Mouse (Mus musculus) MEL (cell line): Measurements from ENCODE around the gene Mapk7. TPM values are rescaled to one million over a fixed set of nuclear protein-coding genes. Genes with fewer than 3 reads are reported as not detected.

ENCODE experiments used
- DNase-seq: peaks from one replicate; pipeline ENCODE4 v3.0.0; 2011; ENCODE audit warnings: low read depth, low spot score
- H3K27ac ChIP-seq: 2 replicates; pipeline ENCODE4 v1.5.1; 2012; ENCODE audit warnings: low read depth, mild to moderate bottlenecking, control low read depth, low read length, moderate library complexity; ENCODE audit not compliant: control insufficient read depth
- H3K27me3 ChIP-seq, 2 experiments: fragments of 150-350 bp in 1 of 2; sonication (generic) in 1 of 2; 2 replicates each; pipeline ENCODE4 v1.6.1; 2012; ENCODE audit warnings: low read length in 2 of 2, mild to moderate bottlenecking in 2 of 2, improper control_type of control experiment in 1 of 2, moderate library complexity in 1 of 2; ENCODE audit not compliant: insufficient read depth in 2 of 2, control insufficient read depth in 1 of 2
- H3K36me3 ChIP-seq, 2 experiments: 2 replicates each; pipeline ENCODE4 v1.6.1; 2012 to 2014; ENCODE audit warnings: low read length in 2 of 2, improper control_type of control experiment in 1 of 2, inconsistent platforms in 1 of 2, mild to moderate bottlenecking in 1 of 2; ENCODE audit not compliant: insufficient read depth in 2 of 2, control insufficient read depth in 1 of 2
- H3K4me1 ChIP-seq, 2 experiments: fragments of 150-350 bp in 1 of 2; sonication (generic) in 1 of 2; 2 replicates each; pipeline ENCODE4 v1.6.1; 2012; ENCODE audit warnings: low read length in 2 of 2, improper control_type of control experiment in 1 of 2, mild to moderate bottlenecking in 1 of 2; ENCODE audit not compliant: insufficient read depth in 2 of 2, control insufficient read depth in 1 of 2
- H3K4me3 ChIP-seq, 2 experiments: fragments of 150-350 bp in 1 of 2; sonication (generic) in 1 of 2; 2 replicates each; pipeline ENCODE4 v1.5.1; 2012; ENCODE audit warnings: low read depth in 2 of 2, low read length in 2 of 2, mild to moderate bottlenecking in 2 of 2, moderate library complexity in 2 of 2, control low read depth in 1 of 2, improper control_type of control experiment in 1 of 2; ENCODE audit not compliant: control insufficient read depth in 1 of 2, insufficient read depth in 1 of 2
- H3K79me2 ChIP-seq: 2 replicates; pipeline ENCODE4 v1.6.1; 2012; ENCODE audit warnings: mild to moderate bottlenecking, low read length, moderate library complexity; ENCODE audit not compliant: control insufficient read depth, poor library complexity, insufficient read depth
- H3K9ac ChIP-seq: 2 replicates; pipeline ENCODE4 v1.6.1; 2012; ENCODE audit warnings: low read depth, mild to moderate bottlenecking, control low read depth, low read length, moderate library complexity; ENCODE audit not compliant: control insufficient read depth, poor library complexity, severe bottlenecking
- H3K9me3 ChIP-seq: fragments of 150-350 bp; sonication (generic); replicated peaks from 2 replicates; pipeline ENCODE4 v1.6.1; 2012; ENCODE audit warnings: mild to moderate bottlenecking, low read length, improper control_type of control experiment, moderate library complexity; ENCODE audit not compliant: insufficient read depth
- BHLHE40 ChIP-seq: IDR thresholded peaks from 2 replicates; pipeline ENCODE4 v1.6.1; 2012; ENCODE audit warnings: low read depth, mild to moderate bottlenecking, inconsistent platforms, low read length, improper control_type of control experiment, borderline replicate concordance
- CHD2 ChIP-seq: IDR thresholded peaks from 2 replicates; pipeline ENCODE4 v1.6.1; 2011; ENCODE audit warnings: low read length, improper control_type of control experiment
- CTCF ChIP-seq, 3 experiments: IDR thresholded peaks in 2 of 3; conservative IDR thresholded peaks in 1 of 3; 2 replicates each; pipeline ENCODE4 v1.5.1; 2011 to 2012; ENCODE audit warnings: low read length in 3 of 3, low read depth in 2 of 3, mild to moderate bottlenecking in 2 of 3, improper control_type of control experiment in 1 of 3, inconsistent platforms in 1 of 3, mixed read lengths in 1 of 3, moderate library complexity in 1 of 3; ENCODE audit not compliant: control insufficient read depth in 1 of 3, insufficient read depth in 1 of 3, poor library complexity in 1 of 3, severe bottlenecking in 1 of 3
- ELF1 ChIP-seq: IDR thresholded peaks from 2 replicates; pipeline ENCODE4 v1.6.1; 2014; ENCODE audit warnings: low read depth, mild to moderate bottlenecking, inconsistent platforms, low read length, improper control_type of control experiment, moderate library complexity
- EP300 ChIP-seq, 2 experiments: IDR thresholded peaks; 2 replicates each; pipeline ENCODE4 v1.6.1; 2011; ENCODE audit warnings: improper control_type of control experiment in 2 of 2, low read length in 2 of 2, low read depth in 1 of 2, mild to moderate bottlenecking in 1 of 2
- ETS1 ChIP-seq: IDR thresholded peaks from 2 replicates; pipeline ENCODE4 v1.6.1; 2012; ENCODE audit warnings: low read depth, mild to moderate bottlenecking, inconsistent platforms, low read length, improper control_type of control experiment, moderate library complexity
- GABPA ChIP-seq: IDR thresholded peaks from 2 replicates; pipeline ENCODE4 v1.6.1; 2012; ENCODE audit warnings: low read depth, mild to moderate bottlenecking, inconsistent platforms, low read length, improper control_type of control experiment, moderate library complexity
- GATA1 ChIP-seq: IDR thresholded peaks from 2 replicates; pipeline ENCODE4 v1.6.1; 2011; ENCODE audit warnings: low read depth, low read length, improper control_type of control experiment
- HCFC1 ChIP-seq: IDR thresholded peaks from 2 replicates; pipeline ENCODE4 v1.6.1; 2012; ENCODE audit warnings: low read depth, mild to moderate bottlenecking, inconsistent platforms, low read length, improper control_type of control experiment, moderate library complexity
- JUND ChIP-seq: IDR thresholded peaks from 2 replicates; pipeline ENCODE4 v1.6.1; 2011; ENCODE audit warnings: low read depth, mild to moderate bottlenecking, improper control_type of control experiment, low read length
- MAFK ChIP-seq: IDR thresholded peaks from 2 replicates; pipeline ENCODE4 v1.6.1; 2011; ENCODE audit warnings: low read depth, mild to moderate bottlenecking, low read length, improper control_type of control experiment, borderline replicate concordance
- MAX ChIP-seq: IDR thresholded peaks from 2 replicates; pipeline ENCODE4 v1.6.1; 2011; ENCODE audit warnings: low read length, improper control_type of control experiment
- MAZ ChIP-seq: IDR thresholded peaks from 2 replicates; pipeline ENCODE4 v1.6.1; 2012; ENCODE audit warnings: low read depth, mild to moderate bottlenecking, inconsistent platforms, low read length, improper control_type of control experiment
- MEF2A ChIP-seq: IDR thresholded peaks from 2 replicates; pipeline ENCODE4 v1.6.1; 2014; ENCODE audit warnings: low read depth, mild to moderate bottlenecking, inconsistent platforms, low read length, improper control_type of control experiment; ENCODE audit not compliant: poor library complexity, insufficient replicate concordance, severe bottlenecking; ENCODE audit errors: extremely low read depth
- MXI1 ChIP-seq: IDR thresholded peaks from 2 replicates; pipeline ENCODE4 v1.6.1; 2011; ENCODE audit warnings: mild to moderate bottlenecking, low read depth, low read length, improper control_type of control experiment
- MYB ChIP-seq: IDR thresholded peaks from 2 replicates; pipeline ENCODE4 v1.6.1; 2011; ENCODE audit warnings: mild to moderate bottlenecking, low read depth, low read length, improper control_type of control experiment
- MYC ChIP-seq: IDR thresholded peaks from 2 replicates; pipeline ENCODE4 v1.6.1; 2011; ENCODE audit warnings: low read depth, mild to moderate bottlenecking, low read length, improper control_type of control experiment, moderate library complexity
- NELFE ChIP-seq: IDR thresholded peaks from 2 replicates; pipeline ENCODE4 v1.6.1; 2011; ENCODE audit warnings: low read depth, low read length, improper control_type of control experiment
- NRF1 ChIP-seq: IDR thresholded peaks from 2 replicates; pipeline ENCODE4 v1.6.1; 2014; ENCODE audit warnings: low read depth, mild to moderate bottlenecking, inconsistent platforms, low read length, improper control_type of control experiment, moderate library complexity; ENCODE audit not compliant: poor library complexity, insufficient read depth, severe bottlenecking
- POLR2A ChIP-seq, 2 experiments: IDR thresholded peaks; 2 replicates each; pipeline ENCODE4 v1.6.1; 2011 to 2012; ENCODE audit warnings: low read length in 2 of 2, mild to moderate bottlenecking in 2 of 2, control low read depth in 1 of 2, improper control_type of control experiment in 1 of 2, low read depth in 1 of 2, moderate library complexity in 1 of 2; ENCODE audit not compliant: control insufficient read depth in 1 of 2, insufficient read depth in 1 of 2, poor library complexity in 1 of 2
- POLR2AphosphoS2 ChIP-seq: IDR thresholded peaks from 2 replicates; pipeline ENCODE4 v1.6.1; 2011; ENCODE audit warnings: low read length, improper control_type of control experiment
- RAD21 ChIP-seq: IDR thresholded peaks from 2 replicates; pipeline ENCODE4 v1.6.1; 2011; ENCODE audit warnings: mild to moderate bottlenecking, low read depth, low read length, improper control_type of control experiment
- RCOR1 ChIP-seq: IDR thresholded peaks from 2 replicates; pipeline ENCODE4 v1.6.1; 2012; ENCODE audit warnings: low read depth, mild to moderate bottlenecking, inconsistent platforms, low read length, improper control_type of control experiment
- SIN3A ChIP-seq: IDR thresholded peaks from 2 replicates; pipeline ENCODE4 v1.6.1; 2012; ENCODE audit warnings: low read length, improper control_type of control experiment, inconsistent platforms
- SMC3 ChIP-seq: IDR thresholded peaks from 2 replicates; pipeline ENCODE4 v1.6.1; 2011; ENCODE audit warnings: low read depth, low read length, improper control_type of control experiment
- TAL1 ChIP-seq: IDR thresholded peaks from 2 replicates; pipeline ENCODE4 v1.6.1; 2012; ENCODE audit warnings: mild to moderate bottlenecking, inconsistent platforms, low read length, moderate library complexity, mixed read lengths
- TBP ChIP-seq: IDR thresholded peaks from 2 replicates; pipeline ENCODE4 v1.8.0; 2011; ENCODE audit warnings: low read depth, low read length, improper control_type of control experiment
- TCF12 ChIP-seq: IDR thresholded peaks from 2 replicates; pipeline ENCODE4 v1.6.1; 2014; ENCODE audit warnings: low read depth, mild to moderate bottlenecking, inconsistent platforms, low read length, improper control_type of control experiment, moderate library complexity
- ZC3H11A ChIP-seq: IDR thresholded peaks from 2 replicates; pipeline ENCODE4 v1.6.1; 2012; ENCODE audit warnings: low read depth, mild to moderate bottlenecking, inconsistent platforms, low read length, improper control_type of control experiment
- ZKSCAN1 ChIP-seq: IDR thresholded peaks from 2 replicates; pipeline ENCODE4 v1.6.1; 2012; ENCODE audit warnings: low read depth, mild to moderate bottlenecking, inconsistent platforms, low read length, improper control_type of control experiment, moderate library complexity
- ZMIZ1 ChIP-seq: IDR thresholded peaks from 2 replicates; pipeline ENCODE4 v1.6.1; 2012; ENCODE audit warnings: low read depth, mild to moderate bottlenecking, inconsistent platforms, low read length, improper control_type of control experiment, moderate library complexity
- ZNF384 ChIP-seq: IDR thresholded peaks from 2 replicates; pipeline ENCODE4 v1.6.1; 2012; ENCODE audit warnings: low read depth, mild to moderate bottlenecking, inconsistent platforms, low read length, improper control_type of control experiment
- polyA plus RNA-seq, 2 experiments: library from polyadenylated mRNA; stranded (reverse) in 1 of 2; unstranded in 1 of 2; fragments of >175 nt in 1 of 2; fragments of >200 nt in 1 of 2; gene quantifications; 2 replicates each; pipeline versions ENCODE4 v1.2.1 to v1.2.4; 2012; ENCODE audit warnings: low replicate concordance in 2 of 2, low read depth in 1 of 2; ENCODE audit not compliant: insufficient read length in 2 of 2, insufficient read depth in 1 of 2, missing spikeins in 1 of 2
- total RNA-seq: library from RNA; depleted of rRNA; stranded (reverse); fragments of 300-350 nt; gene quantifications from 2 replicates; pipeline ENCODE4 v1.2.3, GENCODE M21; 2012

Mapk7 gene
- total and polyA plus RNA-seq, 3 experiments: 12.6 to 25.3 TPM; not detected in 1

DNA sequence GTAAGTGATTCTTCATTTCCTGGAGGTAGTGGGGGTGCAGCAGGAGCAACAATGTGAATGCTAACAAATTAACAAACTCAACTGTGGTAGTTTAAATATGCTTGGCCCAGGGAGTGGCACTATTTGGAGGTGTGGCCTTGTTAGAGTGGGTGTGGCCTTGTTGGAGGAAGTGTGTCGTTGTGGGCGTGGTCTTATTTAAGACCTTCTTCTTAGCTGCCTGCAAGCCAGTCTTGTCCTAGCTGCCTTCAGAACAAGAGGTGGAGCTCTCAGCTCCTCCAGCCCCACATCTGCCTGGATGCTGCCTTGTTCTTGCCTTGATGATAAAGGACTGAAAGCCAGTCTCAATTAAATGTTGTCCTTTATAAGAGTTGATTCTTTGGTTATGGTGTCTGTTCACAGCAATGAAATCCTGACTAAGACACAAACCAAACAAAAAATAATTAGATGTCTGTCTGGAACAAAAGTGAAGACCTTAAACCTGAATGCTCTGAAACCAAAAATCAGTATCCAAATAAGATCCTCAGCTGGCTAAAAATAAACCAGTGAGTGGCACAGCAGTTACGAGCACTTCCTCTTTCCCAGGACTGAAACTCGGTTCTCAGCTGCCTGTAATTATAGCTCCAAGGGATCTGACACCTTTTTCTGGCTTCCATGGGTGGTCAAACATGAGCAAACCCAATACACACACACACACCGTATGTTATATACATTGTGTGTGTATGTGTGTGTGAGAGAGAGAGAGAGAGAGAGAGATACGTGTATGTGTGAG lies 4.7 kb upstream of the Mapk7 start (continued):
- TF ChIP-seq EP300 (IDR thresholded peaks at IDR 0.05; ENCODE audit: low read depth in 1 of 2, low read length in 2 of 2) (peak in 1 of 2 experiments; percentile 26; a peak in 2 of 4 replicates), GABPA (no peak), ZC3H11A (no peak), ZMIZ1 (no peak), ZKSCAN1 (no peak), TBP (peak; percentile 95), POLR2A (IDR thresholded peaks at IDR 0.05; ENCODE audit: control insufficient read depth in 1 of 2, insufficient read depth in 1 of 2, low read depth in 1 of 2, low read length in 2 of 2, poor library complexity in 1 of 2) (peak in 1 of 2 experiments; percentile 53; a peak in 1 of 4 replicates), CHD2 (no peak), MYB (no peak), MAZ (no peak), ELF1 (no peak), BHLHE40 (no peak), NELFE (no peak), ZNF384 (no peak), MYC (no peak), TCF12 (0 out of 2 replicates have a peak, but pooled peaks have one; percentile 53), NRF1 (no peak), MXI1 (no peak), RCOR1 (peak; percentile 91), POLR2AphosphoS2 (no peak), CTCF (IDR thresholded peaks at IDR 0.05 in 2 of 3, conservative IDR thresholded peaks at IDR 0.05 in 1 of 3; ENCODE audit: control insufficient read depth in 1 of 3, insufficient read depth in 1 of 3, low read depth in 2 of 3, low read length in 3 of 3, poor library complexity in 1 of 3, severe bottlenecking in 1 of 3) (no peak), SIN3A (no peak)

DNA sequence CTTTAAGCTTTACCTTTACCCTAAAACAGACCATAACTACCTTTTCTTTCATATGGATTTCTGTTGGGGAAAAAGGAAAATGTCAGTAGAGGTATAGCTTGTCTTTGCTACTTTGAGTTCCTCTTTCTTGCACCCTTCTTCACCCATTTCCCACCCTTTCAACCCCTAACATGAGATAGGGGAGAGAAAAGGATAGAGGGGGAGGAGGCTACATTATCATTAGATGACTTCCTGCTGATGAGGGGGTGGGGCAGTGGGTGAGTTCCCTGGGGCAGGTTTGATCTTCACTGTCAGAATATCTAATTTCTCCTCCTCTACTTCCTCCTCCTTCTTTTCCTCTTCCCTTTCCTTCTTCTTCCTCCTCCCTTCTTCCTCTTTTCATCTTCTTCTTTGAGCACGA lies 3.3 kb upstream of the Mapk7 start:
- H3K27ac ChIP-seq: peak overlapping the region; percentile 33; the same call in 1 of the 2 replicates
- no peak overlapping the region for H3K9ac ChIP-seq
- peaks cover 7% of the 10 kb centered on the region; the same call in 1 of the 2 replicates for H3K79me2 ChIP-seq
- no peaks in the 10 kb centered on the region for H3K9me3 ChIP-seq
- H3K27me3 ChIP-seq: no peaks in the 10 kb centered on the region
- DNase-seq: peak; percentile 91
- H3K4me1 ChIP-seq: peaks cover 5 to 42% of the 10 kb centered on the region in 2 experiments
- no peak overlapping the region for H3K4me3 ChIP-seq
- H3K36me3 ChIP-seq: peaks cover 0 to 36% of the 10 kb centered on the region in 2 experiments; a peak in 2 of 4 replicates
- no peak for TF ChIP-seq SMC3
- TF ChIP-seq GATA1: peak; percentile 84
- TF ChIP-seq ELF1: 0 out of 2 replicates have a peak, but pooled peaks have one; percentile 51
- TF ChIP-seq HCFC1: no peak; the same call in 1 of the 2 replicates
- TF ChIP-seq NELFE: no peak
- TF ChIP-seq SIN3A: peak; percentile 72
- TF ChIP-seq MEF2A: no peak
- no peak for TF ChIP-seq MYB
- no peak for TF ChIP-seq MAFK
- TF ChIP-seq RAD21: no peak
- TF ChIP-seq NRF1: no peak
- TF ChIP-seq TBP: no peak
- peak; percentile 64; the same call in 1 of the 2 replicates for TF ChIP-seq MAX
- no peak for TF ChIP-seq ZMIZ1
- peak; percentile 74 for TF ChIP-seq ETS1
- TF ChIP-seq MYC: peak; percentile 36; the same call in 1 of the 2 replicates
- no peak for TF ChIP-seq POLR2A (IDR thresholded peaks at IDR 0.05; ENCODE audit: control insufficient read depth in 1 of 2, insufficient read depth in 1 of 2, low read depth in 1 of 2, low read length in 2 of 2, poor library complexity in 1 of 2)
- TF ChIP-seq JUND: no peak
- TF ChIP-seq EP300 (IDR thresholded peaks at IDR 0.05; ENCODE audit: low read depth in 1 of 2, low read length in 2 of 2): peak; percentile 79 to 84
- no peak for TF ChIP-seq ZC3H11A
- no peak for TF ChIP-seq TAL1
- 0 out of 2 replicates have a peak, but pooled peaks have one; percentile 44 for TF ChIP-seq BHLHE40
